Mouse (Mus musculus): Measurements from ENCODE around the gene Scamp4.

DNA sequence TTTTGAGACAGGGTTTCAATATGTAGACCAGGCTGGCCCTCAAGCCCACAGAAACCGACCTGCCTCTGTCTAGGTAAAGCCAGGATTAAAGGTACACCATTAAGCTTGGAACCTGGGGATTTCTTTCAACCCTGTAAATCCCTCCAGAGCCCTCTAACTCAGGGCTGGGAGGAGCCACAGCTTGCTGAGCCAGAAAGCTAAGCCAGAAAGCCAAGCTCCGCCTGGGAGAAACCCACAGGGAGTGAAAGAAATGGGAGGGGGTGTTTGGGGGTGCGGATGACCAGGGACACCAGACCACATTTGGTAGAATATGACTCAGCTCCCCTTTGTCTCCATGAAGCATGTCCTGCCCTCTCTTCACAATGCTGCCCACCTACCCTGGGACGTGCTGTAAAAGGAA, 6.4 kb upstream of the Scamp4 start:
- no peak for TF ChIP-seq CTCF (conservative IDR thresholded peaks at IDR 0.05; ENCODE audit: low read length)
- no peak for TF ChIP-seq NANOG (IDR thresholded peaks at IDR 0.05; ENCODE audit: borderline replicate concordance, low read length)
- no peak for TF ChIP-seq POU5F1 (IDR thresholded peaks at IDR 0.05; ENCODE audit: borderline replicate concordance, low read length)

Measured in E14TG2a.4 (cell line).